Mouse (Mus musculus): ENCODE results near the gene Gm47985.
"Not testable (repeated sequence)": the region's sequence is repeated elsewhere in the genome, so short reads cannot be mapped to it uniquely, and the experiment has no call there.

The Gm47985 gene

DNA sequence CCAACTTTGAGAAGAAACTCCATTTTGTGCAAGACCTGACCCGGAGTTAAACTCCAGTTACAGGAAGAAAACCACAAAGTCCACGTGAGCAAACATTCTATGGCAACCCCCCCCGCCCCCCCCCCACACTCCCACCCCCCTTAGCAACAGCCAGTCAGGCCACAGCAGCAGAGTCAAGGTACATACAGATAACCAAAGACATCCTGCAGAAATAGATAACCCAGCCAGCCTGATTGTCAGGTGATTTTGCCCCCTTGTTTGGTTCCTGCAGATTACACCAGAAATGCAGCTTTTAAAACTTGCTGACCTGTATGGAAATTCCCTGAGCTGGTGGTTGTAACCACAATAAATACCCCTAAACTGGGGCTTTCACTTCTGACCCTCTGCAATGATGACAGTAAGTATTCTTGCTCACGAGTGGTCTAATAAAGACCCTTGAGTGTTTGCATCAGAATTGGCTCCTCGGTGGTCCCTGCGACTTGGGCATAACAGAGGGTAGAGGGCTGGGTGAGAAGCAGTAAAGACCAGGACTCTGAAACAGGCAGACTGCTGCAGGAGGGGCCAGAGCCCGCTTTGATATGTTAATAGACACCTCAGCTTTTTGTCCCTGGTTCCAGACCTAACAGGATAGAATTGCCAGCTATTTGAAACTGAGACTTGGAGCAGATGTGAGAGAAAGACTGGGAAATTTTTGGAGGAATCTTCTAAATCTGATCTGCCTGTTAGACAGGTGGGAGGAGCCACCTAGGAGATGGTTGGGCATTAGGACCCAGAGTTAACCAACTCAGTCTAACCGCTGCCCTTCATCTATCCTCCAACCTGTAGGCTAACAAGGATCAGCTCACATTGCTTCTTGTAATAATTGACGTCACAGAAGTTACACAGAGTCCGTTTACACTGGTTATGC lies 5.1 kb upstream of the Gm47985 start:
- ATAC-seq (ENCODE audit: insufficient number of reproducible peaks, low FRiP score, low TSS enrichment), result 0 out of 2 replicates have a peak, but pooled peaks have one; percentile 45

DNA sequence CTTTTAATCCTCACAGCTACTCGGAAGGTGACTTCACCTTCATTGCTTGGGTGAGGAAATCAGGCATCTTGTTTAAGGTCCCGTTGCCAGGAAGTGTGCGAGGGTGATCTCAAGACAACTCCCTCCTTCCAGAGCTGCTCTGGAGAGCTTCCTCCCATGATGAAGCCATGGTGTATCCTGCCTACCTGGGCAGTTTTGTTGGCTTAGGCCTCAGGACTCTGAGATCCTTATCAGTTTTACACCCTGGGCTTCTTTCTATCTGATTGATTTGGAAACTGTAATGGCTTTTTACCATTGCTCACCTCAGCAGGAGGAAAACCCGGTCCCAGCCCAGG lies 4.4 kb upstream of the Gm47985 start:
- no peak for ATAC-seq (ENCODE audit: insufficient number of reproducible peaks, low FRiP score, low TSS enrichment)

DNA sequence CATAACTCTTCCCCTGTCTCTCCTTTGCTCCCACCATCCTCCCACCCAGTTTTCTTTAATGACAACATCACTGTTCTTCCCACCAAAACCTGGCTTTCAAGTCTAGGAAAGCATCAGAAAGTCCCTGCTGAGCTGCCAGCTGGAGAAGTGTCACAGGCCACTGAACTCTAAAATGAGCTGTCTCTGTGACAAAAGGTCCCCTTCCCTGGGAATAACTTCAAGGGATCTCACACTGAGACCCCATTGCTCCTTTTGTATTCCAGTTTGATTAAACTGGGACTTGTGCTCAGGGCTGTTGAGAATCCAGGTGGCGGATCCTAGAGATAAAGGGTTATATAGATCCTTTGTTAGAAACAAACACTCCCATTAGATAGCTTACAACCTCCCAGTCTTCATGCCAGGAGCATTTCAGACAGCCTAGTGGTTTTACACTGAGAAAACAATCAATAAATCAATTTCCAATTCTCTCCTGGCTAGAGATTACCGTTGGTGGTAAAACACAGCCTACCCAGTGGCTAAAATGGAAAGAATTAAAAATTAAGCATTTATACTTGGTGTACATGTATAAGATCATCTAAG lies 3.7 kb upstream of the Gm47985 start:
- ATAC-seq (ENCODE audit: insufficient number of reproducible peaks, low FRiP score, low TSS enrichment), result no peak

DNA sequence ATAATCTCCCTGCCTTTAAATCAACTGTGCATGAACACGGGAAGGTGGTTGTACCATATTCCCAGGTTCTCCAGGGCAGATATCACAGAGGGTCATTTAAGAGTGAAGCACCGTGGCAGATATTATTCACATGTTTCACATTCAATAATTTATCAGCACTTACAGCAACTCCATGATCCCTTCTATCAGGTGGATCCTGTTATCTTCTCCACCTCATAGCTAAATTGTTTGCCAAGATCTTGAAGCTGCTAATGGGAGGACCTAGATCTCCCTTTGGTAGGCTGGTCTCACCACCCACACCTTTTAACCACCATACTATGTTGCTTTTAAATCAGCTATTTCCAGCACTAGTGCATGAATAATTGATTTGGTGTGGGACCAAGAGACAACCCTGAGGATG lies 2.2 kb upstream of the Gm47985 start:
- no peak for ATAC-seq (ENCODE audit: insufficient number of reproducible peaks, low FRiP score, low TSS enrichment)

DNA sequence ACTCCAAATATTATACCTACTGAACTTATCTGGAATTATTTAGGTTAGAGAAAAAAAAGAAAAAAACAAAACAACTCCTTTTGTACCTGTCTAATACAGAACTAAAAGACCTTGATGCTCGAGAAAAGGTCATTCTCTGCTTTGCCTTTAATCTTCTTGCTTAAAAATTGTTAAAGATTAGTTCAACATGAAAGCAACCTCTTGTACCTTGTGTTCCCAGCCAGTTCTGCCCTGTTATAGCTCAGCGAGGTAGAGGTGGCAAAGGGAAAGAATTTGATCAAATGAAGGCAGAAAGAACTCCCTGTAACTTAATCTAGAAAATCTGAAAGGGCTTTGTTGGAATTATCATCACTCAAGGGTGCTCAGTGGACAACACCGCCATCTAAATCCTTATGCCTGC lies 3.8 kb downstream of the Gm47985 start:
- peak; percentile 26; the same call in 1 of the 2 replicates for ATAC-seq (ENCODE audit: insufficient number of reproducible peaks, low FRiP score, low TSS enrichment)

DNA sequence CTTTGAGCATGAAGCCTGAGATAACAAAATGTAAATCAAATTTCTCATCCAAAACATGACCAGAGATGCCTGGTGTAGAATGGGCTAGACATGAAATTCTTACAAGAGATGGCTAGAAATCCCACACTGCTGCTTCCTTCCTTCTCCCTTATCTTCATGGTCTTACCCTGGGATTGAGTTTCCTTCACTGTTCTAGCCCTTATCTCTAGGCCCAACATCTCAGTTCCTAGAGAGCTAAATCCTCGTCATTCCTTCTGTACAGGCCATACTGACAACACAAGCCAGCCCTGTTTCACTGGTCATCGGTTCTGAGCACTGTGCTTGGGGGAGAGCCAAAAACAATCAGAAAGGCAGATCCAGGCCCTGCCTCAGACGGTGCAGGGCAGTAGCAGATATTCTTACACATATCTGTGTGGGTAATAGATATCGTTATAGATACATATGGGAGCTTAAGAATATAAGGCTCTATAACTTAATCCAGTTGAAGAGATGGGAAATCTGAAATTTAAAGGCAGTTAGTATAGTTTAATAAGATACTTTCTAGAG lies 4.6 kb downstream of the Gm47985 start:
- ATAC-seq (ENCODE audit: insufficient number of reproducible peaks, low FRiP score, low TSS enrichment), result not testable (repeated sequence)

DNA sequence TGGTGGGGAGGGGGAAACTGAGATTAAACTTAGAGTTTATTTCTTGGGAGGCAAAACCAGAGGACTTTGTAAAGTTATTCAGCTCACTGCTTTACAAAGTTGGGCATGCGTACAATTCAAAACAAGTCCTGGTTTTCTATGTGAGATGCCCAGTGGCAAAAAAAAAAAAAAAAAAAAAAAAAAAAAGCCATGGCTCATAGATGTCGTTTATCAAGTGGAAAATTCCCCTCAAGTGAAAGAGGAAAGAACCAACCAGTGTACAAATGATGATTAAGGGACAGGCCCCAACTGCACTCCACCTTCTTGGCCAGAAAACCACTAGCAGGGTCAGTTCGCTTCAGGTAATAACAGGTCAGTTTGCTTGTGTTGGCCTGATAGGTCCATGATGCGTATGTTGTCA lies 6.1 kb downstream of the Gm47985 start:
- ATAC-seq (ENCODE audit: insufficient number of reproducible peaks, low FRiP score, low TSS enrichment), result no peak

DNA sequence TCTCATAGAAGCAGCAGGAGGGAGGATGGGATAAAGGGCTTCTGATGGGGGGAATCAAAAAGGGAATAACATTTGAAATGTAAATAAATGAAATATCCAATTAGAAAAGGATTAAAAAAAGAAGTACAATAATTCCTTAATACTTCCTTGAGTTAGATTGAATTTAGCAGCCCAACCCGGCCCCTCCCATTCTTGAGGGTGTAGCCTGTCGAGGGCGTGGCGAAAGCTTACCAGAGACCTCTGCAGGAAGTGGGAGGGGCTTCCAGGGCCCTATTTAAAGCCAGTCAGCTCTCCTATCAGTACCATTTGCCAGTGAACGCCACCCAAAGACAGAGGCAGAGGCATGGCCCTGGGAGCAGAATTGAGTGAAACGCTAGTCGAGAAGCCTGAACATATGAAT lies 9.7 kb downstream of the Gm47985 start, which contains the start of gene Gm8947:
TSS of gene Gm8947 (plus strand) at position 302 of the 400 bp plus-strand sequence.
- ATAC-seq (ENCODE audit: insufficient number of reproducible peaks, low FRiP score, low TSS enrichment), result not testable (repeated sequence)

DNA sequence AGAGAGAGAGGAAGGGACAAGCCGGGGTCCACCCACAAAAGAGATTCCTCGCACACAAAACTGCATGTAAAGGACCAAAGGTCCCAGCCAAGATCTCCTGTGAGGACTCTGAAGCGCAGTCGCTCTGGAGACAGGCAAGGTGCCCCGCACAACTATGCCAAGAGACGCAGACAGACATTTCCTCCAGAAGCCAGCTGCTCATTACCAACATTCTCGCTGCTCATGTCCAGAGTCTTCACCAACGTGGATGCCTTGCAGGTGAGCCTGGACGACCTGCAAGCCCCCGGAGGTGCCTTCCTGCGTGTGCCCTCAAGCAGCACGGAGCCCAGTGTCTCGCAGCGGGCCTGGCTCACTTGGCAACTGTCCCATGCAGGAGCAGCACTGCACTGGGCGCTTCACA lies 10.4 kb downstream of the Gm47985 start:
- not testable (repeated sequence) for ATAC-seq (ENCODE audit: insufficient number of reproducible peaks, low FRiP score, low TSS enrichment)

DNA sequence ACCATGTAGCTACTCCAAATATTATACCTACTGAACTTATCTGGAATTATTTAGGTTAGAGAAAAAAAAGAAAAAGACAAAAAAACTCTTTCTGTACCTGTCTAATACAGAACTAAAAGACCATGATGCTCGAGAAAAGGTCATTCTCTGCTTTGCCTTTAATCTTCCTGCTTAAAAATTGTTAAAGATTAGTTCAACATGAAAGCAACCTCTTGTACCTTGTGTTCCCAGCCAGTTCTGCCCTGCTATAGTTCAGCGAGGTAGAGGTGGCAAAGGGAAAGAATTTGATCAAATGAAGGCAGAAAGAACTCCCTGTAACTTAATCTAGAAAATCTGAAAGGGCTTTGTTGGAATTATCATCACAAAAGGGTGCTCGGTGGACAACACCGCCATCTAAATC lies 13.6 kb downstream of the Gm47985 start:
- ATAC-seq (ENCODE audit: insufficient number of reproducible peaks, low FRiP score, low TSS enrichment), result not testable (repeated sequence)

DNA sequence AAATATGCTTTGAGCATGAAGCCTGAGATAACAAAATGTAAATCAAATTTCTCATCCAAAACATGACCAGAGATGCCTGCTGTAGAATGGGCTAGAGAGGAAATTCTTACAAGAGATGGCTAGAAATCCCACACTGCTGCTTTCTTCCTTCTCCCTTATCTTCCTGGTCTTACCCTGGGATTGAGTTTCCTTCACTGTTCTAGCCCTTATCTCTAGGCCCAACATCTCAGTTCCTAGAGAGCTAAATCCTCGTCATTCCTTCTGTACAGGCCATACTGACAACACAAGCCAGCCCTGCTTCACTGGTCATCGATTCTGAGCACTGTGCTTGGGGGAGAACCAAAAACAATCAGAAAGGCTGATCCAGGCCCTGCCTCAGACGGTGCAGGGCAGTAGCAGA lies 14.4 kb downstream of the Gm47985 start:
- not testable (repeated sequence) for ATAC-seq (ENCODE audit: insufficient number of reproducible peaks, low FRiP score, low TSS enrichment)

DNA sequence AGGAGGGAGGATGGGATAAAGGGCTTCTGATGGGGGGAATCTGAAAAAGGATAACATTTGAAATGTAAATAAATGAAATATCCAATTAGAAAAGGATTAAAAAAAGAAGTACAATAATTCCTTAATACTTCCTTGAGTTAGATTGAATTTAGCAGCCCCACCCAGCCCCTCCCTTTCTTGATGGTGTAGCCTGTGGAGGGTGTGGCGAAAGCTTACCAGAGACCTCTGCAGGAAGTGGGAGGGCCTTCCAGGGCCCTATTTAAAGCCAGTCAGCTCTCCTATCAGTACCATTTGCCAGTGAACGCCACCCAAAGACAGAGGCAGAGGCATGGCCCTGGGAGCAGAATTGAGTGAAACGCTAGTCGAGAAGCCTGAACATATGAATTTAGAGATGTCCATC lies 15.8 kb downstream of the Gm47985 start, which contains the start of gene Gm47995:
TSS of gene Gm47995 (plus strand) at position 329 of the 400 bp plus-strand sequence.
- not testable (repeated sequence) for ATAC-seq (ENCODE audit: insufficient number of reproducible peaks, low FRiP score, low TSS enrichment)

DNA sequence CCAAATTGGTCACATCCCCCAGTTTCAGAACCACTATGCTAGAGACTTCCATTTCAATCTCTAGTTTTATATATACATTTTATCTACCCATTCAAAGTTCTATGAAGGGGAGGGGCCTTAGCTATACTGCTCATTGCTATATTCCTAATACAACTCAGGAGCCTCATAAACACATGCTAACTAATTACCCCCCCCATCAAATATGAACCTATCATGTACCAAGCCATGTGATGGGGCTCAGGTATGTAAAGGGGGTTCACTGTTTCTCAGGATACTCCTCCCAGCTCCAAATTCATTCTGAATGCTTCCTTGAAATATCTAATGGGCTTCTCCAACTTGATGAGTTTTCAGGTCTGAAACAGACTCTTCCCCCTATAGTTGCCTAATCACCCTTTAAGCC lies 18.3 kb downstream of the Gm47985 start:
- ATAC-seq (ENCODE audit: insufficient number of reproducible peaks, low FRiP score, low TSS enrichment), result peak; percentile 45; the same call in 1 of the 2 replicates

DNA sequence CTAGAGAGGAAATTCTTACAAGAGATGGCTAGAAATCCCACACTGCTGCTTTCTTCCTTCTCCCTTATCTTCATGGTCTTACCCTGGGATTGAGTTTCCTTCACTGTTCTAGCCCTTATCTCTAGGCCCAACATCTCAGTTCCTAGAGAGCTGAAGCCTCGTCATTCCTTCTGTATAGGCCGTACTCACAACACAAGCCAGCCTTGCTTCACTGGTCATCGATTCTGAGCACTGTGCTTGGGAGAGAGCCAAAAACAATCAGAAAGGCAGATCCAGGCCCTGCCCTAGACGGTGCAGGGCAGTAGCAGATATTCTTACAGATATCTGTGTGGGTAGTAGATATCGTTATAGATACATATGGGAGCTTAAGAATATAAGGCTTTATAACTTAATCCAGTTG lies 20.4 kb downstream of the Gm47985 start:
- ATAC-seq (ENCODE audit: insufficient number of reproducible peaks, low FRiP score, low TSS enrichment), result not testable (repeated sequence)

DNA sequence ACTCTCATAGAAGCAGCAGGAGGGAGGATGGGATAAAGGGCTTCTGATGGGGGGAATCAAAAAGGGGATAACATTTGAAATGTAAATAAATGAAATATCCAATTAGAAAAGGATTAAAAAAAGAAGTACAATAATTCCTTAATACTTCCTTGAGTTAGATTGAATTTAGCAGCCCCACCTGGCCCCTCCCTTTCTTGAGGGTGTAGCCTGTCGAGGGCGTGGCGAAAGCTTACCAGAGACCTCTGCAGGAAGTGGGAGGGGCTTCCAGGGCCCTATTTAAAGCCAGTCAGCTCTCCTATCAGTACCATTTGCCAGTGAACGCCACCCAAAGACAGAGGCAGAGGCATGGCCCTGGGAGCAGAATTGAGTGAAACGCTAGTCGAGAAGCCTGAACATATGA lies 21.5 kb downstream of the Gm47985 start, which contains the start of gene 3110040M04Rik:
TSS of gene 3110040M04Rik (plus strand) at position 304 of the 400 bp plus-strand sequence.
- not testable (repeated sequence) for ATAC-seq (ENCODE audit: insufficient number of reproducible peaks, low FRiP score, low TSS enrichment)

DNA sequence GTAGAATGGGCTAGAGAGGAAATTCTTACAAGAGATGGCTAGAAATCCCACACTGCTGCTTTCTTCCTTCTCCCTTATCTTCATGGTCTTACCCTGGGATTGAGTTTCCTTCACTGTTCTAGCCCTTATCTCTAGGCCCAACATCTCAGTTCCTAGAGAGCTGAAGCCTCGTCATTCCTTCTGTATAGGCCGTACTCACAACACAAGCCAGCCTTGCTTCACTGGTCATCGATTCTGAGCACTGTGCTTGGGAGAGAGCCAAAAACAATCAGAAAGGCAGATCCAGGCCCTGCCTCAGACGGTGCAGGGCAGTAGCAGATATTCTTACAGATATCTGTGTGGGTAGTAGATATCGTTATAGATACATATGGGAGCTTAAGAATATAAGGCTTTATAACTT lies 26.2 kb downstream of the Gm47985 start:
- ATAC-seq (ENCODE audit: insufficient number of reproducible peaks, low FRiP score, low TSS enrichment), result peak; percentile 36; the same call in 1 of the 2 replicates

DNA sequence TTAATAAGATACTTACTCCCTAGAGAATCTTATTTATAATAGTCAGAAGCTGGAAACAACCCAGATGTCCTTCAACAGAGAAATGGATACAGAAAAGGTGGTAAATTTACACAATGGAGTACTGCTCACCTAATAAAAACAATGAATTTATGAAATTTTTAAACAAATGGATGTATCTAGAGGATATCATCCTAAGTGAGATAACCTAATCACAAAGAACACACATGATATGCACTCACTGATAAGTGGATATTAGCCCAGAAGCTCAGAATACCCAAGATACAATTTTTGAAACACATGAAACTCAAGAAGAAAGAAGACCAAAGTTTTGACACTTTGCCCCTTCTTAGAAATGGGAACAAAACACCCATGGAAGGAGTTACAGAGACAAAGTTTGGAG lies 26.6 kb downstream of the Gm47985 start:
- ATAC-seq (ENCODE audit: insufficient number of reproducible peaks, low FRiP score, low TSS enrichment), result not testable (repeated sequence)

DNA sequence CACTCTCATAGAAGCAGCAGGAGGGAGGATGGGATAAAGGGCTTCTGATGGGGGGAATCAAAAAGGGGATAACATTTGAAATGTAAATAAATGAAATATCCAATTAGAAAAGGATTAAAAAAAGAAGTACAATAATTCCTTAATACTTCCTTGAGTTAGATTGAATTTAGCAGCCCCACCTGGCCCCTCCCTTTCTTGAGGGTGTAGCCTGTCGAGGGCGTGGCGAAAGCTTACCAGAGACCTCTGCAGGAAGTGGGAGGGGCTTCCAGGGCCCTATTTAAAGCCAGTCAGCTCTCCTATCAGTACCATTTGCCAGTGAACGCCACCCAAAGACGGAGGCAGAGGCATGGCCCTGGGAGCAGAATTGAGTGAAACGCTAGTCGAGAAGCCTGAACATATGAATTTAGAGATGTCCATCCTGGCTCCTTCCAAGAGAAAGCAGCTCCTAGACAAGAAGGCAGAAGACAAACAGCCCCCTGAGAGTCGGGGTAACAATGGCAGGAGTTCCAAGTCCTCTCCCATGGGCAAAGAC lies 27.6 kb downstream of the Gm47985 start, which contains the start of gene Gm47996:
TSS of gene Gm47996 (plus strand) at position 308 of the 532 bp plus-strand sequence.
- not testable (repeated sequence) for ATAC-seq (ENCODE audit: insufficient number of reproducible peaks, low FRiP score, low TSS enrichment)

DNA sequence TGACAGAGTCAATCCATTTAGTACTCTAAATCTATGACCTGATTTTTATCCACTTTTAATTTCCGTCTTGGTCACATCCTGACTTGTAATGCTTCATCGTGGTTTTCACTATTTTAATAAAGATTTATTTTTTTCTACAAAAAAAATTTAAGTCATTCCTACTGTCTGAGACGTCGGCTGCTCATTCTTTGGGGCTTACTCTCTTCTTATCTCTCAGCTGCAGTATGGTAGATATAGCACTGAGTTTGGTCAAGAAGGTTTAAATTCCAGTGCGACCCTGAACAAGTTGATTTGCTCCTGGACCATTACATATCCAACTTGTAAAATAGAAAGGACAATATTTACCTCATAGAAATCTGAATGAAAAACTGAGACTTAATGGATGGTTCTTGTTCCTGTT lies 29.3 kb downstream of the Gm47985 start:
- ATAC-seq (ENCODE audit: insufficient number of reproducible peaks, low FRiP score, low TSS enrichment), result not testable (repeated sequence)

DNA sequence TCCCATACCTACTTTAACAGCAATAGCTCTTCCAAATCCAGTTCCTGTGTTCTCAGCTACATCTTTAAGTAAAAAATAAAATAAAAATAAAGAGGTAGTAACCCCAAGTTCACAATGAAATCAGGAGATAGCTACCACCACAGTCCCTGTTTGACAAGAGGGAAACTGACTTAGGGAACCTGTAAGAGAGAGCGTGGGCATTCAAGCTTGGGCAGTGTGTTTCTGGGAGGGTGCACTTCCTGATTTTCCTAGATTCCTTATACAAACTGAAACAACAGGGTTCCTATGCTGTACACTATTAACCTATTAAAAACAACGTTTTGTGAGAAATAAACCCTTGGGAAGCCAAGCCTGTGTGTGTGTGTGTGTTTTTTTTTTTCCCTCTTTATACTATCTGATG lies 32.5 kb downstream of the Gm47985 start:
- no peak for ATAC-seq (ENCODE audit: insufficient number of reproducible peaks, low FRiP score, low TSS enrichment)

DNA sequence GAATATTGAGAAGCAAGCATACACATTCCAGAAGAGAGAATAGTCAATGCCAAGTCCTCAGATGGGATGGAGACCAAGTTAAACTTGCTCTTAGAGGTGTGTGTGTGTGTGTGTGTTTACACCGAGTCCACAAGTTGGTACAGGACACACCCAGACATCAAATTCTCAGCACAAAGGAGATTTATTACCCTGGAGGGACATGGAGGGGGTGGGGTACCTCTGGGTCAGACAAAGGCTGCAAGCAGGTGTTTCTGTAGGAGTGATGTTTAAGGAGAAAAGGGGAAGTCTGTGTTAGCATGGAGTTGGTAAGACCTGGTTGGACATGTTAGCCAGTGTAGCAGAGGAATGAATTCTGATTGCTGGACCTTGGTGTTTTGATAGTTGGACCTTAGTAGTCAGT lies 33.6 kb downstream of the Gm47985 start:
- no peak for ATAC-seq (ENCODE audit: insufficient number of reproducible peaks, low FRiP score, low TSS enrichment)

Data from cerebellum, adult (tissue).